Mouse (Mus musculus): Measurements from ENCODE around the gene Rnf167.

DNA sequence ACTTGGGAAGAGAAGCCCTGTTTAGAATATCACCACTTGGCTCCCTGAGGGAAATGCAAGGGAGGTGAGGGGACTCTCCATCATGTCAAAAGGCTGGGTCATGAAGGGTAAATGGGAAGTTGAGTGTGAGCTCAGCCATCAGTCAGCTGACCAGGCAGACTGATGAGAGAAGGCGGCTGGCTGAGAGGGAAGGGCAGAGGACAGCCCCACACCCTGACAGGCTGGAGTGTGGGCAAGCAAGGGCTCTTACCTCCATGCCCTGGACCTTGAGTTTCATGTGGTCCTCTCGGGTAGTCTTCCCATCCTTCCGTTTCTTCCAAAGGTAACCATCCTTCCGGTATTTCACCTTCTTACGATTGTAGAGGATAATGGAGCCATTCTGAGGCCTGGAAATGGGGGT, 36.6 kb downstream of the Rnf167 start:
- TF ChIP-seq CTCF (IDR thresholded peaks at IDR 0.05; ENCODE audit: borderline replicate concordance, extremely low read depth, insufficient read depth, insufficient read length) = no peak
- TF ChIP-seq POLR2A (IDR thresholded peaks at IDR 0.05; ENCODE audit: borderline replicate concordance, extremely low read depth, insufficient read depth, insufficient read length, poor library complexity, severe bottlenecking) = no peak

Measured in brain, embryonic 14.5 days (tissue).